Mouse (Mus musculus): ENCODE data around the gene Maml2. TPM values are rescaled to one million over a fixed set of nuclear protein-coding genes. Genes with fewer than 3 reads are reported as not detected.

Gene Maml2
- total RNA-seq, 2 experiments from 2014 or later = 5.0 to 6.5 TPM

GRCm38 (mm10) chr9:13309807-13310206, 12.1 kb downstream of the Maml2 start:
- DNase-seq (ENCODE audit: low spot score in 2 of 2) = no peak

GRCm38 (mm10) chr9:13310236-13310635, 12.5 kb downstream of the Maml2 start:
- DNase-seq (ENCODE audit: low spot score in 2 of 2) = no peak

GRCm38 (mm10) chr9:13311094-13311493, 13.3 kb downstream of the Maml2 start:
- DNase-seq (ENCODE audit: low spot score in 2 of 2) = no peak

GRCm38 (mm10) chr9:13313923-13314322, 16.2 kb downstream of the Maml2 start:
- no peak for DNase-seq (ENCODE audit: low spot score in 2 of 2)

GRCm38 (mm10) chr9:13314577-13315004, 16.8 kb downstream of the Maml2 start:
- no peak for DNase-seq (ENCODE audit: low spot score in 2 of 2)

GRCm38 (mm10) chr9:13315393-13315792, 17.6 kb downstream of the Maml2 start:
- DNase-seq (ENCODE audit: low spot score in 2 of 2) = no peak

GRCm38 (mm10) chr9:13319566-13319965, 21.8 kb downstream of the Maml2 start:
- DNase-seq (ENCODE audit: low spot score in 2 of 2) = no peak

GRCm38 (mm10) chr9:13320800-13321364, 23.1 kb downstream of the Maml2 start:
- no peak for DNase-seq (ENCODE audit: low spot score in 2 of 2)

- DNase-seq (ENCODE audit: low spot score in 2 of 2) = no peak
Observed at GRCm38 (mm10) chr9:13323074-13323473, 25.3 kb downstream of the Maml2 start.

- DNase-seq (ENCODE audit: low spot score in 2 of 2) = no peak
Observed at GRCm38 (mm10) chr9:13323612-13324011, 25.9 kb downstream of the Maml2 start.

- DNase-seq (ENCODE audit: low spot score in 2 of 2) = no peak
Observed at GRCm38 (mm10) chr9:13414230-13414766, 116.5 kb downstream of the Maml2 start.

- DNase-seq (ENCODE audit: low spot score in 2 of 2) = peak; percentile 50 to 53
Observed at GRCm38 (mm10) chr9:13425031-13425940, 127.5 kb downstream of the Maml2 start.

GRCm38 (mm10) chr9:13429477-13430125, 131.8 kb downstream of the Maml2 start:
- DNase-seq (ENCODE audit: low spot score in 2 of 2) = no peak

GRCm38 (mm10) chr9:13430302-13430701, 132.5 kb downstream of the Maml2 start:
- DNase-seq (ENCODE audit: low spot score in 2 of 2) = no peak

- no peak for DNase-seq (ENCODE audit: low spot score in 2 of 2)
Observed at GRCm38 (mm10) chr9:13430744-13431143, 133.0 kb downstream of the Maml2 start.

- DNase-seq (ENCODE audit: low spot score in 2 of 2) = no peak
Observed at GRCm38 (mm10) chr9:13431646-13432045, 133.9 kb downstream of the Maml2 start.

- DNase-seq (ENCODE audit: low spot score in 2 of 2) = peak in 1 of 2 experiments; percentile 45
Observed at GRCm38 (mm10) chr9:13433501-13434090, 135.8 kb downstream of the Maml2 start.

GRCm38 (mm10) chr9:13440911-13441310, 143.2 kb downstream of the Maml2 start:
- no peak for DNase-seq (ENCODE audit: low spot score in 2 of 2)

GRCm38 (mm10) chr9:13442012-13442735, 144.4 kb downstream of the Maml2 start:
- DNase-seq (ENCODE audit: low spot score in 2 of 2) = no peak

GRCm38 (mm10) chr9:13443484-13444211, 145.9 kb downstream of the Maml2 start:
- no peak for DNase-seq (ENCODE audit: low spot score in 2 of 2)
